Mouse (Mus musculus) cerebellum, postnatal 14 days (tissue): ENCODE results near the gene Pygo2.

Experiments
- DNase-seq, 2 experiments: peaks; one replicate each; pipeline ENCODE4 v3.0.0; 2021; ENCODE audit warnings: mixed read lengths in 2 of 2

Pygo2 gene

GRCm38 (mm10) chr3:89430171-89431159 lies at the start of gene Pygo2:
TSS of gene Pygo2 (plus strand) at chr3:89430214.
- DNase-seq: peak; percentile 94 to 96

DNA sequence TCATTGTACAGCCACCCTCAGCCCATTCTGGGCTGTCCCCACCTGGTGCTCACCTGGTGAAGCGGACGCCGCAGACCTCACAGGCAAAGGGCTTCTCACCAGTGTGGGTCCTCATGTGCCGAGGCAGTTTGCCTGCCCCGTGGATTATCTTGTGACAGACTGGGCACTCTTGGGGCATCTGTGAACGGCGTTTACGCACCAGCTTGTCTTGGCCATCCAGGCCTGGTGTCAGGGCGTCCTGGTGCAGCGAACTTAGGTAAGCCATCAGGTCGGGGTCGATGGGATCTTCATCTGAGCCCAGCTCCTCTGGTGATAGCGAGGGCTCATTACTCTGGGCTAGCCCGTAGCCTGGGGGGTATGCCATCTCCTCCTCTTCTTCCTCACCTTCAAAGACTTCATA lies 49.7 kb upstream of the Pygo2 start:
- no peak for DNase-seq

GRCm38 (mm10) chr3:89380711-89381110 lies 49.3 kb upstream of the Pygo2 start:
- no peak for DNase-seq

DNA sequence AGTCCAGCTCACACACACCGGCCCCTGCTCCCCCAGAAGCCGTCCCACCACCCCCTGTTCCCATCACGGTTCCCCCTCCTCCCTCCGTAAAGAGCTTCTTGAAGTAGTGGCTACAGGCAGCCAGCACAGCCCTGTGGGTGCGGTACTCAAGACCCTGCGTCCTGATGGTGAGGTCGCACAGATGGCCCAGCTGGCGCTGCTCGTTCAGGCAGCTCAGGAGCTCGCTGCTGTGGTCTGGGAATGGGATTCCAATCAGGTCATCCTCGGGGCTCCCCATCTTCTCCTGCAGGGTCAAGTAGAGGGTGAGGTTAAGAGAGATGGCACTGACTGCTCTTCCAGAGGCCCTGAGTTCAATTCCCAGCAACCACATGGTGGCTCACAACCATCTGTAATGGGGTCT lies 48.8 kb upstream of the Pygo2 start:
- DNase-seq: no peak

GRCm38 (mm10) chr3:89382033-89382882 lies 47.8 kb upstream of the Pygo2 start:
- no peak for DNase-seq

DNA sequence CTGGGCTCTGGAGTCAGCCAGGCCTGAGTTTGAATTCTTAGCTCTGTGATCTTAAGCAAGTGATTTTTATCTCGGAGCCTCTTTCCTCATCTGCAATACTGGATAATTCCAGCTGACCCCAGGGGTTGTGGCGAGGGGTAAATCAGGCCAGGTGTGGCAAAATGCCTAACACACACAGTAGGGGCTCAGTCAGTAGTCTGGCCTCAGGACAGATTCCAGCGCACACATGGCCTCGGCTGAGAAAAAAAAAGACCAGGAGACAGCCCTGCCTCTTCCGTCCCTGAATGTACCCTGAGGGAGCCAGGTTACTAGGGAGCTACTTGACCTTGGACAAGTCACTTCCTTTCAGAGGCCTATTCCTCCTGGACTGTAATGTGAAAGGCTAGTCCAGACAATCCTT lies 47.1 kb upstream of the Pygo2 start:
- no peak for DNase-seq

- no peak for DNase-seq
These were observed 46.3 kb upstream of the Pygo2 start for GRCm38 (mm10) chr3:89383651-89384255.

- no peak for DNase-seq
These were observed 45.5 kb upstream of the Pygo2 start for GRCm38 (mm10) chr3:89384331-89385076.

GRCm38 (mm10) chr3:89385451-89385850 lies 44.6 kb upstream of the Pygo2 start:
- no peak for DNase-seq

DNA sequence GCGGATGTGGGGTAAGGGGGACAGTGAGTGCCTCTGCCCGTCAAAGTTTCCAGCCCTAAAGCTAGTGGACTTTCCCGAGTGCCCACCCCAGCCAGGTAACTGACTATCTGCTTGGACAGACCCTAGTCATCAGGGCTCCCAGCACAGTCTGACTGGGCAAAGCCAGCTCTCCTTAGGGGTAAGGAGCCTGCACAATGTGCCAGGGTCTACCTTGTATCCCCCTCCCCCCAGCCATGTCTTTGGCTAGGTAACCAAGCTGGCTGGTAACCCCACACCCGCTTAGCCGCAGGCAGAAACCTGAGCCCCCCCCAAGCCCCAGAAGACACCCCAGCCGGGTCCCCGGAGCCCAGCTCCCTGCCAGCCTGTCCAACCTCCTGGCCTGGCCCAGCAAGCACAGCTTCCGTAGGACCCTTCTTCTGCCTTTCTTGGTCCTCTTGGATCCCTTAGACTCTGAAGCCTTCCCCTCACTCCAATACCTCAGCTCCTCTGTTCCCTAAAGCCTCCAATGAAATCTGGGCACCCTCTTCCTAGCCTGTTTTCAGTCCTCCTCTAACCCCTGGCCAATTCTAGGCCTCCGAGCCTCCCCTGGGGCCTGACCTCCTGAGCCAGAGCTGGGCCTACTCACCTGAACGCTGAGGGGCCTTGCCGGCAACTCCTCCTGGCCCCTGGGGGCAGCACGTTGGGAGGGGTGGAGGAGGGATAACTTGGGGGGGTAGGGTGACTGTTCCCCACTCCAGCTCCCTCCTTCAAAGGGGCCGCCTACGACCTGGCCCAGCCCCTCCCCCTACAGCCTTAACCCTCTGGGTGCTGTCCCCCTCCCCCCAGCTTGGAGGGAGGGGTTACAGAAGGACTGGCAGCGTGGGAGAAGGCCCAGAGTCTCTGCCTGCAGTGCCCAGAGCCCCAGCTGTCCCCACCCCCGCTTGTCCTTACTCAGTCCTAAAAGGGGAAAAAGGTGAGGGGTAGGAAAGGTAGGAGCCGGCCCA lies 43.3 kb upstream of the Pygo2 start:
- peak in 1 of 2 experiments; percentile 24 for DNase-seq

- DNase-seq: peak in 1 of 2 experiments; percentile 34
These were observed 42.4 kb upstream of the Pygo2 start for GRCm38 (mm10) chr3:89387632-89388031.

- peak; percentile 57 to 67 for DNase-seq
These were observed 41.7 kb upstream of the Pygo2 start for GRCm38 (mm10) chr3:89388134-89388881.

DNA sequence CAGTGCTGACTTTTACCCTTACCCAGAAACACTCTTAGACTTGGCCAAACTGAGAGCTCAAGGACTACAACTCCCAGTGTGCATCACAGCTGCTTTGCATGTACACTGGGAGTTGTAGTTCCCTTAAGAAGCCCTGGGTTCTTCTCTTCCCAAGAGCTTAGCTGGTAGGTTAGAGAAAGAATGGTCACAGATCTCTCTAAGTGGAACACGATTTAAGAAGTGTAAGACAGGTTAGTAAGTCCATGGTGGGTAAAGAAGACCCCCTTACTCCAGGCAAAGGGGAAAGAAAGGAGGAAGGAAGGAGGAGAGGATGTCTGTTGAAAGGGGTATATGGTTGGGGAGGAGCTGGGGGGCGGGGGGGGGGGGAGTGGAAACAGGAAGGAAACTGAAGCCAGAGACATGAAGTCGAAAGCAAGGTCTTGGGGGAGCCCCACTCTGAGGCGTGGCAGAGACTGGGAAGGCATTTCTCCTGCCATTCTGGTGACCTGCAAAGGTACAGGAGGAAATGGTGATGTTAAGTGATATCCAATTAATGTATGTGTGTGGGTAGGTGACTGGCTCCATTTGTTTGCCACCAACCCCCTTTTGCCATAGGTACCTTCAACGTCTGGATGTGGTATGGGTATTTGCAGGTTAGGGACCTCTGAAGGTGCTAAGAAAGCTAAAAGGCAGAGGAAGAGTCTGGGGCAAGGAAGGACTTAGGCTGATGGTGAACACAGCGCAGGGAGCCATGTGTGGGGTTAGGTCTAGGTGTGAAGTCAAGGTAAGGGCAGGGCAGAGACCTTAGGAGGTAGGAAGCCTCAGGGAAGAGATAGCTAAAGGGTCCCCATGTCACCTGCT lies 40.9 kb upstream of the Pygo2 start:
- DNase-seq: peak in 1 of 2 experiments; percentile 30

DNA sequence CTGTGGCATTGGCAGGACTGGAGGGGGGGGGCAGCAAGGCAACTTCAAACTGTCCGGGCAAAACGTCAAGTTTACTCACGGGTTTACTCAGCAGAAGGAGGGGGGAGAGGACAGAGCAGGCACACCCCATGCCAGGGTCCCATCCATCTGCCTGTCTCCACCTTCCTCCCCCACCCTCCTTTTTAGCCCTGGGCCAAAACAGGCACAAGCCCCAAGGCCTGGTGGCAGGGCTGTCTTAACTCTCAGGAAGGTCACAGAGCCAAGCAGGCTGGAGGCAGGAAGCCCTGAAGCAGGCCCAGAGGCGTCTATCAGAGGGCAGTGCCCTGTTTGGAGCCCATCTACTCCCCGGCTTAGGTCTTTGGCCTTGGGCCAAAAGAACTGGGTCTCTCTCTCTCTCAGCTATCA lies 39.9 kb upstream of the Pygo2 start:
- DNase-seq: peak; percentile 50 to 51

GRCm38 (mm10) chr3:89390699-89391662 lies 39.0 kb upstream of the Pygo2 start:
- peak; percentile 48 to 69 for DNase-seq

DNA sequence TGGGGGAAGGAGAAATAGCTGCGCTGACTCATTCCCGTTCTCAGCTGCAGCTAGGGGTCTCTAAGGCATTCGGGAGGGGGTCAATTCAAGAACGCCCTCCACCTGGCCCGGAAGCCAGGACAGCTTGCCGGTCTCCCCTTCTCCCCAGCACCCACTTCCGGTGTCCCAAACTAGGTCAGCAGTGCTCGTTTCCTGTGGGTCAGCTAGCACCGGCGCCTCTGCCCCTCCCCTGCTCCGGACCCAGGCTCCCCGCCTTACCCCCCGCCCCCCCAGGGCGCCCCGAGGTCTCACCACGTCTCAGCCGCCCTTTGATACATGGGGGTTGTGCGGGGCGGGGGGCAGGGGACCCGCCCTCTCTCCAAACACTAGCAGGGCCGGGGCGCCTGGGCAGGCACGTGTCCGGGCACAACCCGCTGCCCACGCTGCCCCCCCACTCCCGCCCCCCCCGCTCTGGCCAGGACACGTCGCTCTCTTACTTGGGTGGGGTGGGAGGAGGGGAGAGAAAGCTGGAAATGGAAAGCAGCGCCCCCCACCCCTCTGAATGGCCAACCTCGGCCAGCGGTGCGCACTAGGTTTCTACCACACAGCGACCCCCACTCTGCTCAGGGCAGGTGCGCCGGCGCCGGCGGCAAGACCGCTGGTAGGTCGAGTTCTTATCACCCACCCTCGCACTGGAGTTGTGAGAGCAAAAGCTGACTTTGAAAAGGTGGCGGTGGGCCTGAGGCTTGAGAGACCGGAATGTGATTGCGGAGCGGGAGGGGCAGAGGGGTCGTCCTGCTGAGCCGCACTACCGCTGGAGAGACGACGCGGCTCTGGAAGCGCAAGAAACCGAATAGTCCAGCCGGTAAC lies 38.1 kb upstream of the Pygo2 start:
- DNase-seq: peak; percentile 60 to 73

DNA sequence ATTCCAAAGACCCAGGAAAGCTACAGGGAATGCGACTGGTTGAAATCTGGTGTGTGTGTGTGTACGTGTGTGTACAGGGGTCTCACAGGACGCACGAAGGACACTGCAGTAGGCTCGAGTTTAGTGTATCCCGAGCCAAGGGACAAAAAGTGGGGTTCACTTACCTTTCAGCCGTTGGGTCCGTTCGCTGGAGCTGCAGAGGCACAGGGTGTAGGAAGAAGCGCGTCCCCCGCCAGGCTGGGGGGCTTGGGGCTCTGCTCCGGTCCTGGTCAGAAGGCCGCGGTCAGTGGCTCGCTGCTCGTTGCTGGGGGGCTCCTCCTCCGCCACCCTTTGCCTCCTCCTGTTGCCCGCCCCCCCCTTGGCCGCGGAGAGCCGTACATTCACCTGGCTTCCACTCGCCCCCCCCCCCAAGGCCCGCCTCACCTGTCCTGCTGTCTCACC lies 37.1 kb upstream of the Pygo2 start:
- peak; percentile 56 to 68 for DNase-seq
